Mouse (Mus musculus): ENCODE results near the gene Itk.

The Itk gene

GRCm38 (mm10) chr11:46393413-46393812 lies 4.1 kb upstream of the Itk start:
- no peak for DNase-seq (ENCODE audit: low read depth, low spot score)

- DNase-seq (ENCODE audit: low read depth, low spot score): no peak
Observed at GRCm38 (mm10) chr11:46392890-46393289, 3.6 kb upstream of the Itk start.

DNA sequence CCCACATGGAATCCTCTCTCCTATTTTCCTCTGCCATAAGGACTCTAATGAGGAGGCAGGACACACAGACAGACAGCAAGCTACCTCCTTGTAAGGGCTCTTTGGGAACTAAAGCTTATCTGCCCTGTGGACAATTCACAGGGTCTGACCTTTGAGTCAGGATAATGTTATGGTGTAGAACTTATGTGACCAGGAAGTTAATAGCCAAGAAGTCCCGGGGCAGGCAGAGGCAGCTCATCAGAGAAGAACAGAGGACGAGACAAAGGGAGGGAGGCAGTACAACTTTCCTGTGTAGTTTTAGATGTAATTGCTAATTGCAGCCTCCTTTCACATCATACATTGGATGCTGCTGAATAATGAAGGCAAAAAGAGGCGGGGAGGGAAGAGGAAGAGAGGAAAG lies 1.3 kb upstream of the Itk start:
- DNase-seq (ENCODE audit: low read depth, low spot score): no peak

DNA sequence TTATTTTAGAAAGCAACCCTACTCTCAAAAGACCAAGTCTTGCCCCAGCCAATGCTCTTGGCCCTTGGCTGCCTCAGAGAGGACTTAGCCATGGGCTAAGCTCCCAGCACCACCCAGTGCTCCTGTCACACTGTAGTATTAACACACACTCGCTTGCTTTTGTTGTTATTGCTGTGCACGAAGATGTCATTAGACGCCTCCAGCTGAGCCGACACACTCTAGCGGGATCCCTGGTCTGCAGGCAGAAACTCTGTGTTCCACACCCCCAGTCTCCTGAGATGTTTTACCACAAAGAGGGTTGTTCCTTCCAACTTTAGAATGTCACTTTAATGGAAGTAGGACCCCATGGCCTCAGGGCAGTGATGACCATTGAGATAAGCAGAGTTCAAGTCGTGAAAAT lies 877 bp downstream of the Itk start:
- no peak for DNase-seq (ENCODE audit: low read depth, low spot score)

DNA sequence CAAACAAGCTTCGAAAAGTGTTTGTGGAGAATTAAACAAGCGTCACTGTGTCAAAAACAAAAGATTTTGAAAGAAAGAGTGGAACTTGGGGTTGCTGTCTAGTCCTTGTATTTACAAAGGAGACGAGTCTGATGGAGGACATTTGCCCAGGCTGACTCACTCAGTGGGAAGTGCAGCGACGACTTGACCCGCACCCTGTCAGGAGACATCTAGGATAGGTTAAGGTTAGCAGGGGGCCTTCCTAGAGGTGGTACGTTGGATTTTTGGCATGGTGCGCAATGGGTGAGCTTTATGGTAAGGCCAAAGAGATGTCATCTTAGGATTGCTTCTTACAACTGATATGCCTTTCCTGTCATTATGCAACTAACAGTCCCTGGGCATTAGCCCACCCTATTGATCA lies 2.3 kb downstream of the Itk start:
- no peak for DNase-seq (ENCODE audit: low read depth, low spot score)

- no peak for DNase-seq (ENCODE audit: low read depth, low spot score)
Observed at GRCm38 (mm10) chr11:46386556-46386955, 2.8 kb downstream of the Itk start.

- DNase-seq (ENCODE audit: low read depth, low spot score): no peak
Observed at GRCm38 (mm10) chr11:46384925-46385324, 4.4 kb downstream of the Itk start.

GRCm38 (mm10) chr11:46382466-46382865 lies 6.8 kb downstream of the Itk start:
- DNase-seq (ENCODE audit: low read depth, low spot score): no peak

DNA sequence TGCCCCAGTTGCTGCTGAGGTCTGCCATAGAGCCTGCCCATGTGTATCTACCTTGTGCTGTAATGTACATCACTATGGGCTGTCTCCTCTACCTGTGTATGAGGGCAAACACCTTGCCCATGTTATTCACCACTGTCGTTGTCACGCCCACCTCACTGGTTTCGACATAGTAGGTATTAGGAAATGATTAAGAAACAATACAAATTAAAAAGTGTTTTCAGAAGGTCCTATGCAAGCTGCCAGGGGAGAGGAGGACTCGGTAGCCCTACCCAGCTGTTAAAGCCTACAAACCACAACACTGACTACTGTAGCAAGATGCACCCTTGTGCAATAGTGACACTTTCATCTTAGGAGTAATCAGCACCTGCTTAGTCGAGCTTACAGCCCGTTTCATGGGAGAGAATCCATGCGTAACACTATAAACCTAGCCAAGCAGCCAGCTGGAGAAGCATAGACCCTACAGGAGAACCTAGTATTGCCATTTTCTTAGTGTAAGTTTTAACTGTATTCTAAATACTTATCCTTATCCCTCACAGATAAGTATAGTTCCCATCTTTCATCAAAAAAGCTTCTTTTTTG lies 9.1 kb downstream of the Itk start:
- DNase-seq (ENCODE audit: low read depth, low spot score): no peak

DNA sequence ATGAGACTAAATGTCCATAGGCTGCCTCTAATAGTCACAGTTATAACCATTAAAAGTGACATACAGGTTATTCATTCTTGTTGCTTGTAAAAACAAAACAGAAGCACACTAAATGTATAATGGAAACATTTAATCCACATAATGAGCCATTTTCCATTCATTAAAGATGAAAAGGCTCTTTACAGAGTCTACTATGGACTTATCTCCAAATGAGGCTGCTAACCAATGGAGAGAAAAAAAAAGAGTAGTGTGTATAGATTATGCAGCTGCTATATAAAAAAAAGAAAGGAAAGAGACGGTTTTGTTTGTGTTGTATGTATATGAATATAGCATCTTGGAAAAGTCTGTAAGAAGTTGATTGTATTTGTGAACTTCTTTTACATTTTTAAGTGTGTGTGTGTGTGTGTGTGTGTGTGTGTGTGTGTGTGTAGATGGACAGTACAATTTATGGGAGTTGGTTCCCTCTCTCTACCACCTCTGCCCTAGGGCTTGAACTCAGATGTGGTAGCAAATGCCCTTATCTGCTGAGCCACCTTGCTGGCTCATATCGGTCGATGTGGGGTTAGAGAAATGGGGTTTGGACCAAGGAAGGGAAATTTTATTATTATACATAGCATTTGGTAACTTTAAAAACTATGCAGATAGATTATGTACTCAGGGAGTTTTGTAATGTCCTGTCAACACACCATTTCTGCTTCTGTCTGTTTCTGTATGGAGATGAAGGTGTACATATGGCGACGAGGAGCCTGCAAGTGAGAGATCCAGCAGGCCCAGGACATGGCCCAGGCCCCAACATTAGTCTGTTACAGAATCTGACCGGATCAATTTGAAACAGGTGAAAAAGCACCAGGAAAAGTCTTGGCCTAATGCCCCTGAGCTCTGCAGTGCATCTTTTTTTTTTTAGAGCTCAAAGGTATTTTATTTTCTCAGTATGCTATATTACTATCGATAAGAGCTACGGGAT lies 11.2 kb downstream of the Itk start:
- DNase-seq (ENCODE audit: low read depth, low spot score): no peak

DNA sequence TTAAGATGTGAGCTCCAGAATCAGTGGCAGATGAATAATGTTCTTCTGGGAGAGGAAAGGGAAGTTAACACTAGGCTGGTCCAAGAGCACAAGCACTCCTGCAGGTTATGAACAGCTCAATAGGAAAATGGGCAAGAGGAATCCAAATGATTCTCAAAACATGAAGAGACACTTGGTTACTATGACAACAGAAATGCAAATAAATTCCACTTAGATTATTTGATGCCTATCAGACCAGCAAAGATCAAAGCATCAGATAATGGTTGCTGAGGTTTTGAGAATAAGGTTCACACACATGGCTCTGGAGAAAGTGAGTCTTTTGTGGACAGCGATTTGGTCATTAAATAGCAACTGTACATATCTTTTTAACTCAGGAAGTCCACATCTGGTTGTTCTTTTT lies 12.0 kb downstream of the Itk start:
- DNase-seq (ENCODE audit: low read depth, low spot score): no peak

- DNase-seq (ENCODE audit: low read depth, low spot score): no peak
Observed at GRCm38 (mm10) chr11:46375015-46375414, 14.3 kb downstream of the Itk start.

- DNase-seq (ENCODE audit: low read depth, low spot score): no peak
Observed at GRCm38 (mm10) chr11:46373071-46374030, 16.0 kb downstream of the Itk start.

GRCm38 (mm10) chr11:46372331-46372953 lies 16.9 kb downstream of the Itk start:
- DNase-seq (ENCODE audit: low read depth, low spot score): no peak

- no peak for DNase-seq (ENCODE audit: low read depth, low spot score)
Observed at GRCm38 (mm10) chr11:46371250-46371649, 18.1 kb downstream of the Itk start.

- DNase-seq (ENCODE audit: low read depth, low spot score): no peak
Observed at GRCm38 (mm10) chr11:46370457-46370856, 18.9 kb downstream of the Itk start.

DNA sequence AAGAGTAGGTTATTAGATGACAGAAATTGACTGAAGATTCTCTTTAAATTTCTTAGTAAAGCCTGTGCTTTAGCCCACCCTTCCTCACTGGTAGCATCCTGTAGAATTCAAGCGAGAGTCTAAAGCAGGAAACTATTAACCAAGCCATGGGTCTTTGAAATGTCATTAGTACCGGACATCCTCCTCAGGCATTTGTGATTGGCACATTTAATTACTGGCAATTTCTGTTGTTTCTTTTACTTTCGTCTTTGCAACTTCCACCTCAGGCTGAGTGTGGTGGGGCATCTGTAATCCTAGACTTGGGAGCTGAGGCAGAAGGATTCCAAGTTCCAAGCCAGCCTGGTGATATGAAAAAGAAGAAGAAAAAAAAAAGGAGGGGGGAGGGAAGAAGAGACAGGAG lies 23.0 kb downstream of the Itk start:
- DNase-seq (ENCODE audit: low read depth, low spot score): no peak

- no peak for DNase-seq (ENCODE audit: low read depth, low spot score)
Observed at GRCm38 (mm10) chr11:46365744-46366143, 23.6 kb downstream of the Itk start.

DNA sequence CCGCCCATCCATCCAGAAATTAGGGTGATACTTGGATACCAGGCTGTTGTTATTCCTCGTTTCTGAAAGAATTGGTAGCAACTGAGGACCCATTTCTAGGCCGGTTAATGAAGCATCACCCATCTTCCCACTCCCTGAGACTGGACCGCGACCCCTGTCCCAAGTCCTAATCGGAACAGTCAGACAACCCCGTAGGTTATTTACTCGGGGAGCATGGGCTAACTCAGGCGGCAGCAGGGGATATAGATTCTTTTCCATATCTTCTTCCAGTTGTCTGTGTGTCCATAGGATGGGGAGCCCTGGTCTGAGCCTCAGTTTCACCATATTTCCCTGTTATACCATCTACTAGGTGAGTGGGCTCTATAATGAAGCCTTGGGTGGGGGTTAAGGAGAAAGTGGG lies 25.5 kb downstream of the Itk start:
- DNase-seq (ENCODE audit: low read depth, low spot score): no peak

DNA sequence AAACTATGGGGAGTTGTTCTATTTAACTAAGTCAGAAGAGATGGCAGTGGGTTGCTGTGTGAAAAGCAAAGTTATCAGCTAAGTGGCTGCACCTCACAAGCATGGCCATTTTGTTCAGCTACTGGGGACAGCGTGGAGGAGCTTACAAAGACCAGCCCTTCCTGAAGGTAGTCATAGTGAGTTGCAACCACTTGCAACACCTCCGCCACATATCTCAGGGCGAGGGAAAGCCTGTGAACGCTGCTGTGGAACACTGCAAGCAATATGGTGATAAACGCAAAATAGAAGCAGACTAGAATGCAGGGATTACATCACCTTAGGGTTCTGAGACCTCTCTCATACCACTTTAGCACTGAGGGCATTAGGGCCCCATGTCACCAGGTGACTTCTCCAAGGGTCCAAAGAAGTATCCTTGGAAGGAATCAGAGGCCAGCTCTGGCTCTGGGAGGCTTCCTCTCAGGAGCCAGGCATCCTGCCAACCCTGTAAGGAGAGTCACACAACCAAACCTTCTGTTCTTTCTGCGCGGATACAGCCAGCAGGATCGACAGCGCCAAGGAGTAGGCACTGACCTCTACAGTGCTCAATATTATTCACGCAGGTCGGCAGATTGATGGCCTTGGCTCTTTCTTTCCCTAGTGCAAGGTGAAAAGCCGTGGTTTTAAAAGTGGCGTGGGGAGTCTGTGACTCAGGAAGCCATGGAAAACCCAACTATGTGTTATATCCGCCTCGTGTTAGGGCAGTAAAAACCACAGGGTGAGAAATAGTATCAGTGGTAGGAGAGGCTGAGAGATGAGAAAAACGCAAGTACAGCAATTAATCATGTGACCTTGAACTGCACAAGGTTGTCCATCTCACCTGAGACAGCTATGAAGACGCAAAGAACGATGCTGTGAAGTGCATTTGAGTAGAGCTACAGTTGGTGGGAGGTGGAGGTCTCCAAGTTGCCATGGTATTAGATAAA lies 27.0 kb downstream of the Itk start:
- no peak for DNase-seq (ENCODE audit: low read depth, low spot score)

All from brain, embryonic 18.5 days (tissue).